Mouse (Mus musculus) bone marrow, adult 2 months (tissue): ENCODE measurements at regions not wholly inside any gene's neighbourhood (a gene's known extent, or its start where the extent isn't known, plus 50 kb on each side); places are given as distances from the start of the nearest gene placed in this dataset.
A peak's percentile ranks its signal among the peaks of the same experiment; 100 is the strongest.

Experiments used
- H3K27ac ChIP-seq: fragments of 200-500 bp; 2 replicates; pipeline ENCODE4 v1.5.1; 2012; ENCODE audit warnings: low read depth, mild to moderate bottlenecking, control low read depth, inconsistent platforms, low read length; ENCODE audit not compliant: control insufficient read depth, poor library complexity, insufficient read depth
- H3K4me1 ChIP-seq: fragments of 200-500 bp; 2 replicates; pipeline ENCODE4 v1.6.1; 2011; ENCODE audit warnings: low read length; ENCODE audit not compliant: control insufficient read depth, insufficient read depth
- H3K4me3 ChIP-seq: fragments of 200-500 bp; replicated peaks from 2 replicates; pipeline ENCODE3; 2011; ENCODE audit warnings: mild to moderate bottlenecking, low read depth, low read length, control low read depth; ENCODE audit not compliant: control insufficient read depth
- CTCF ChIP-seq: fragments of 200-500 bp; IDR thresholded peaks from 2 replicates; pipeline ENCODE4 v1.5.1; 2011; ENCODE audit warnings: low read length, control low read depth; ENCODE audit not compliant: control insufficient read depth, insufficient read depth
- POLR2A ChIP-seq: fragments of 200-500 bp; IDR thresholded peaks from 2 replicates; pipeline ENCODE4 v1.6.1; 2011; ENCODE audit warnings: low read depth, mild to moderate bottlenecking, control low read depth, low read length, borderline replicate concordance; ENCODE audit not compliant: control insufficient read depth
- WGBS: fragments of 180-500 bp; shearing (Covaris S2); methylation state at CpG from one replicate; pipeline ENCODE4 v1.1.7; 2018; 5-methylcytosine and 5-hydroxymethylcytosine counted together

DNA sequence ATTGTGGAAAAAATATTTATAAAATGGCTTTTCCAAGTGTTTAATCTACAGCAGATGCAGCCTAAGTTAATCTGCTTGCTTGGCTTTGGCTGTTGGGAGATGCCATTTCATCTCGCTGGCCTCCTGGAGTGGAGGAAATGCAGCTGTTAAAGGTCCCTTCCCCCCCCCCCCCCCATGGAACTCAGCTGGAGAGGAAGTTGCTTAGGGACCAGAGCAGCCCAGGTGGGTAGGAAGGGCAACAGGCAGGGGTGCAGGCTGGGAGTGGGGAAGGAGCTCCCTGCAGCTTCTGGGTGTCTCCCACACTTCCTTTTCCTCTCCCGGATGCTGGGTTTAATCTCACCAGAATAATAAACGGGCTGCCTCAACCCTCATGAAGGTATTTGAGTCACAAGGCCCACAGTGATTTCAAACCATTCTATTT, 104.0 kb upstream of the Pmepa1 start:
- TF ChIP-seq POLR2A (no peak), CTCF (no peak)
- H3K4me1 ChIP-seq = no peaks in the 10 kb centered on the region; the same call in 1 of the 2 replicates
- WGBS = 5% methylated on average over 3 of the region's 3 CpGs
- H3K4me3 ChIP-seq = no peak overlapping the region
- H3K27ac ChIP-seq = no peak overlapping the region

DNA sequence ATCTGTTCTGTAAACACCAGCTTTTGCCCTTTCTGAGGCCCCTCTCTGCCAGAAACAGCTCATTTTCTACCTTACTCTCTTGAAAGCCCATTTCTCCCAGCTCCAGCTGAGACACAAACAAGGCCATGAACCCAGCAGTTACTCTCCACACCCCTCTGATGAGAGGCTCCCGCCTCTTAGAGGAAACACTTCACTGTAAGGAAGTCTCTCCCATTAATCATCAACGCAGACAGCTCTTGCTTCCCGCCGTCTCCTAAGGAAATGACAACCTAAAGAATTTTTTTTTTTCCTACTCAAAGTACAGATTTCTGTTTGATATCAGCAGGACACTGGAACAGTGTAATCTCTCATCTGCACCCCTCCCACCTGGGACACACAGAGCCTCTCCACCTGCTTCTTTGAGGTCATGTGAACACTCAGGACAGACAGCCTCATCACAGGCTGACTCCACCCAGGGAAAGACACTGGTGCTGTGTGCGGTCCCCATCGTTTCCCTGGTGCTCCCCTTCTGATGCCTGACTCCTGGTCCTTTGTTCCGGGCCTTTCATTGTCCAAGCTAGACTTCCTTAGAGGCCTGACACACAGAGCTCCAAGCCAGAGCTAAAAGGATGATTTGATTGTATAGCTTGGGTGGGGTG, 106.0 kb upstream of the Pmepa1 start:
- WGBS = 27% methylated on average over 7 of the region's 7 CpGs
- H3K4me3 ChIP-seq = no peak overlapping the region
- TF ChIP-seq POLR2A = no peak
- TF ChIP-seq CTCF = no peak
- H3K27ac ChIP-seq = no peak overlapping the region
- no peaks in the 10 kb centered on the region; the same call in 1 of the 2 replicates for H3K4me1 ChIP-seq

DNA sequence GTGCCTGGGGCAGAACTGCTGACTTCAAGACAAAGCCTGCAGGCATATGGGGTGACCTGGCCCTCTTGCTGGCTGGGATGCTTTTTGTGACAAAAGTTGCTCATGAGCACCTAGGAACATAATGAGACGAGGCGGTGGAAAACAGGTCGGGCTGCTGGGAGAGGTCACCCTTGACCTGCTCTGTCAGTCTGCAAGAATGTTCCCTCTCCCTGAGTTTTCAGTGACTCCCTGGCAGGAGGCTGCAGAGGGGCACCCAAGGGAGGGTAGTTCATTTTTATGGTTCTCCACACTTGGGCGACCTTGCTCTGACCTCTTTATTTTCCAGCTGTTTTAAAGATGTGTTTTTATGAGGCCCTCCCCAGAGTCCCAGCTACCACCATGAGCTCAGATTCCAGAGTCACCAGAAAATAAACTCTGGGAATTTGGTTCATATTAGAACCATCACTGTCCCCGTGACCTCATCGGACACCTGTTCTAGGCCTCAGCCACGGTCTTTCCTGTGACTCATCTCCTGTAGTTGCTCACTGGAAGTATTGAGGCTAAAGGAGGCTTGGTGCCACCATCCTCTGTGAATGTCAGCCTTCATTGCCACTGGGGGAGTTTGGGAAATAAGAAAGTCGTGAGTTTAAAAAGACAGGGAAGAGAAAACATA, 108.7 kb upstream of the Pmepa1 start:
- Histone ChIP-seq H3K4me1 (peaks cover 1% of the 10 kb centered on the region; the same call in 1 of the 2 replicates), H3K4me3 (no peak overlapping the region), H3K27ac (no peak overlapping the region; the same call in none of the 2 replicates)
- TF ChIP-seq POLR2A (no peak), CTCF (no peak)
- 62% methylated on average over 8 of the region's 8 CpGs for WGBS

DNA sequence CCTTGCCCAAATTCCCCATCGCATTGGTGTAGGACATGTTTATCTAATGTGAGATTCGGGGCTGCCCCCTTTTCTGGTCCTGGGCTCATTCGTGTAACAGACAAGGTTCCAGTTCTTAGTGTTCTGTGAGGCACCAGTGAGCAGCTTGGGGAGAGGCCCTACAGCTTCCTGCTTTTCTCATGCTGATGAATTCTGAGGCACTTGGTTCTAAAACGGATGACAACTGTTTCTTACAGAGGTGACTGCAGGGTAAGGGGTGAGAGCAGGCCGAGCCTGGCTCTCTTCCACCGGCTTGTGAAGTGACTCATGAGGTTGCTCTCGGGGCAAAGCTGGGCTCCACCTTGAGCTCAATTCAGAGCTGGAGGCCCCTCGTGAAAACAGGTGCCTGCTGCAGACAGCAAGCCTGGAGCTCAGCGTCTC, 109.4 kb upstream of the Pmepa1 start:
- peaks cover 1% of the 10 kb centered on the region; the same call in 1 of the 2 replicates for H3K4me1 ChIP-seq
- 23% methylated on average over 9 of the region's 9 CpGs for WGBS
- peak overlapping the region; percentile 63; the same call in 1 of the 2 replicates for H3K27ac ChIP-seq
- no peak overlapping the region for H3K4me3 ChIP-seq
- TF ChIP-seq CTCF (no peak), POLR2A (no peak)

DNA sequence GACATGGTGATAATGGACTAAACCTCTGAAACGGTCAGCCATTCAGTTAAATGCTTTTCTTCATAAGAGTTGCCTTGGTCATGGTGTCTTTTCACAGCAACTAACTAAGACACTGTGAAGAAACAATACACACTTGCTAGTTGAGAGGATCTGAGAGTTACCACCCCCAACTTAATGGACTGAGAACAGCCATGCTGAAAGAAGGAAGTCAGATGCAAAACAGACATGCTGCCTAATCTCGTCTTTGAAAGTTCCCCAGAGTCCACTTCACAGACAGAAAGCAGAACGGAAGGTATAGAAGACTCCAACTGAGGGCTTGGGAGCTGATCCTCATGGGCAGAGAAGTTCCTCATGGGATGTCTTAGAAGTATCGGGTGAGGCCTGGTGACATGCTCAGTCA, 111.8 kb upstream of the Pmepa1 start:
- no peak overlapping the region for H3K4me3 ChIP-seq
- TF ChIP-seq CTCF (no peak), POLR2A (no peak)
- H3K27ac ChIP-seq = no peak overlapping the region; the same call in 1 of the 2 replicates
- peaks cover 1% of the 10 kb centered on the region; the same call in 1 of the 2 replicates for H3K4me1 ChIP-seq
- 50% methylated on average over 4 of the region's 4 CpGs for WGBS

DNA sequence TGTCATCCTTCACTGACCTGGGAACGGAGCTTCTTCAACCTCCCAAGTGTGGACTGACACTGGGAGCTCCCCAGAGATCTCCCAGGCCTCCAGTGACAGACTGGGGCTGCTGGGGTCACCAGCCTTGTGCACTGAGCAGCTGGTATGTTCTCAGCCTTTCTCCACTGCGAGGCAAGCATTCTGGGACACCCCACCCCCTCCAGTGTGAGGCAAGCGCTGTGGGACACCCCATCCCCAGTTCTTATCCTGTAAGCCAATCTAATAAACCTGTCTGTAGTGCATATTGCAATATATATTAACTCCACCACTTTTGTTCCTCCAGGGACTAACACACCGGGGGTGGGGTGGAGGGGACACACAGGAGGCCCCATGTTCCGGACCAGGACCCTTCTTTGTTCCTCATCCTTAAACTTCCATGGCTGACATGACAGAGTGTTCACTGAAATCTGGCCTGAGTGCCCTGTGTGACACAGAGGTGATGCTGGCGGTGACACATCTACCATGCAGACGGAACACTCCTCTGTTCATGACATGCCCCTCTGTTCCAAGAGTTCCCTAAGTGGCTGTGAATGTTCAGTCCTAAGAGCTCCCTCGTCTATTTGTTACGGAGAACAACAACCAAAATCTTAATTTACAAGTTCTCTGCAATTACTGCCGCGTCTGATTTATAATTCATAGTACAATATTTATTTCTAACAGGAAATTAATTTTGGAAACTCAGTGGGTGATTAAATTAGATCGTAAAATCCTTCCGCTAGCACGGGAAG, 116.4 kb upstream of the Pmepa1 start:
- no peak for TF ChIP-seq POLR2A
- TF ChIP-seq CTCF = no peak
- H3K4me1 ChIP-seq = peaks cover 1% of the 10 kb centered on the region; the same call in 1 of the 2 replicates
- no peak overlapping the region for H3K4me3 ChIP-seq
- 80% methylated on average over 14 of the region's 14 CpGs for WGBS
- no peak overlapping the region for H3K27ac ChIP-seq

DNA sequence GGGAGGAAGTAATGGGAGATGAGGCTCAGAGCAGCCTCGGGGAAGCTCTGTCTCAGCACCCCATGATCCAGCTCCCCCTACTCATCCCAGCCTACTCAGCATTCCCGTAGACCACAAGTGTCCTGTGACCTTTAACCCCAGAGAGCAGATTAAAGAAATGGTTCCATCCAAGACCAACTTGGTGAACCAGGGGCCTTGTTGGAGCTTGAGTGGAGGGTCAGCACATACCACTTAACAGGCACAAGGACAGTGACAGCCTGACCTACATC, 116.9 kb upstream of the Pmepa1 start:
- TF ChIP-seq CTCF (no peak), POLR2A (no peak)
- WGBS = 74% methylated on average over 2 of the region's 2 CpGs
- H3K4me3 ChIP-seq = no peak overlapping the region
- H3K4me1 ChIP-seq = no peaks in the 10 kb centered on the region
- no peak overlapping the region for H3K27ac ChIP-seq

DNA sequence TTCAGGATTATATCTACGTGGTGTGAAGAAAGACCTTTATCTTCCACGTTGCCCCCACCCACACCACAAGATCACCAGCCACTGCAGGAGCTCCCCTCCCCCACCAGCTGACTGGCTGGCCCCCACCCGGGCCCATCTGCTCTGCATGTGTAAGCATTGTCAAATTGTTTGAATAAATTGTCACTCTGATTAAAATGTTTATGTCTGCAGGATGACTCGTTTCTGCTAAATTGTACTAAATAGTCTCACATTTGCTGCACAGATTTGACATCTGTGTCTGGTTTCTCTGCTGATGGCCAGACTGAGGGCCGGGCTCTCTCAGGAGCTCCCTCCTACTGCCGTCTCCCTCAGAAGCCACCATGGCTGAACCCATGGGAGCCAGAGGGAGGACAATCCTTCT, 119.2 kb upstream of the Pmepa1 start:
- no peak overlapping the region for H3K4me3 ChIP-seq
- WGBS = 67% methylated on average over 6 of the region's 6 CpGs
- TF ChIP-seq POLR2A (no peak), CTCF (no peak)

More for the DNA sequence above, 119.2 kb upstream of the Pmepa1 start:
- Histone ChIP-seq H3K27ac (no peak overlapping the region), H3K4me1 (no peaks in the 10 kb centered on the region)
